Mouse (Mus musculus) lung, embryonic 16.5 days (tissue): ENCODE results near the gene Pik3ca. TPM values are rescaled to one million over a fixed set of nuclear protein-coding genes. Genes with fewer than 3 reads are reported as not detected.

Experiments
- ATAC-seq: fragments of 200-750 bp; cut with Nextera tagmentation; 2 replicates; pipeline ENCODE4 v1.8.0; 2017; ENCODE audit warnings: low read depth, mild to moderate bottlenecking, moderate library complexity
- H3K27ac ChIP-seq: fragments of 300-500 bp; sonication (generic); 2 replicates; pipeline ENCODE4 v1.5.1; 2014; ENCODE audit warnings: mild to moderate bottlenecking, control low read depth, low read length
- H3K27me3 ChIP-seq: fragments of 300-500 bp; sonication (generic); 2 replicates; pipeline ENCODE4 v1.6.1; 2014; ENCODE audit warnings: low read depth, low read length, mixed read lengths; ENCODE audit not compliant: control insufficient read depth, insufficient read depth
- H3K36me3 ChIP-seq: fragments of 300-500 bp; sonication (generic); 2 replicates; pipeline ENCODE4 v1.6.1; 2014; ENCODE audit warnings: low read length; ENCODE audit not compliant: control insufficient read depth, insufficient read depth
- H3K4me1 ChIP-seq: fragments of 300-500 bp; sonication (generic); replicated peaks from 2 replicates; pipeline ENCODE4 v1.6.1; 2014; ENCODE audit warnings: low read length, mixed read lengths; ENCODE audit not compliant: control insufficient read depth, insufficient read depth
- H3K4me2 ChIP-seq: fragments of 300-500 bp; sonication (generic); 2 replicates; pipeline ENCODE4 v1.6.1; 2014; ENCODE audit warnings: low read depth, low read length, control low read depth
- H3K4me3 ChIP-seq: fragments of 300-500 bp; sonication (generic); 2 replicates; pipeline ENCODE4 v1.5.1; 2014; ENCODE audit warnings: mild to moderate bottlenecking, low read length, control low read depth
- H3K9ac ChIP-seq: fragments of 300-500 bp; sonication (generic); 2 replicates; pipeline ENCODE4 v1.6.1; 2014; ENCODE audit warnings: low read length, control low read depth
- H3K9me3 ChIP-seq: fragments of 300-500 bp; sonication (generic); 2 replicates; pipeline ENCODE4 v1.6.1; 2016; ENCODE audit warnings: low read length; ENCODE audit not compliant: control insufficient read depth
- WGBS: fragments of 180-500 bp; shearing (Covaris S2); extraction: QIAGEN DNeasy Blood & Tissue Kit; methylation state at CpG from one replicate; pipeline ENCODE4 v1.1.7; 2014; 5-methylcytosine and 5-hydroxymethylcytosine counted together
- polyA plus RNA-seq: library from polyadenylated mRNA; unstranded; fragments of >200 nt; fragmentation: Nextera tagmentation; extraction: Ambion mirVana; gene quantifications from 2 replicates; pipeline ENCODE4 v1.2.1, GENCODE M21; 2015

Pik3ca gene
- polyA plus RNA-seq, 1 experiment from 2014 or later = 10.2 TPM

- H3K4me1 ChIP-seq = peaks cover 7% of the 10 kb centered on the region; the same call in 1 of the 2 replicates
- H3K9ac ChIP-seq = peak overlapping the region; percentile 95
- H3K27ac ChIP-seq = peak overlapping the region; percentile 91
- no peak for ATAC-seq
- peak overlapping the region; percentile 63 for H3K4me2 ChIP-seq
- 3% methylated on average over 13 of the region's 13 CpGs for WGBS
- no peaks in the 10 kb centered on the region for H3K27me3 ChIP-seq
- peaks cover 7% of the 10 kb centered on the region for H3K36me3 ChIP-seq
- H3K4me3 ChIP-seq = peak overlapping the region; percentile 92
- no peaks in the 10 kb centered on the region for H3K9me3 ChIP-seq
Measured at GRCm38 (mm10) chr3:32511191-32511550, 113.7 kb downstream of the Pik3ca start.

- WGBS = 84% methylated on average over 7 of the region's 7 CpGs
- peaks cover 7% of the 10 kb centered on the region; the same call in 1 of the 2 replicates for H3K4me1 ChIP-seq
- H3K9ac ChIP-seq = no peak overlapping the region
- no peak overlapping the region for H3K4me3 ChIP-seq
- no peak overlapping the region for H3K27ac ChIP-seq
- H3K9me3 ChIP-seq = no peaks in the 10 kb centered on the region
- no peak overlapping the region for H3K4me2 ChIP-seq
- no peaks in the 10 kb centered on the region for H3K27me3 ChIP-seq
- no peak for ATAC-seq
- peaks cover 13% of the 10 kb centered on the region for H3K36me3 ChIP-seq
Measured at GRCm38 (mm10) chr3:32512686-32513284, 115.3 kb downstream of the Pik3ca start.

DNA sequence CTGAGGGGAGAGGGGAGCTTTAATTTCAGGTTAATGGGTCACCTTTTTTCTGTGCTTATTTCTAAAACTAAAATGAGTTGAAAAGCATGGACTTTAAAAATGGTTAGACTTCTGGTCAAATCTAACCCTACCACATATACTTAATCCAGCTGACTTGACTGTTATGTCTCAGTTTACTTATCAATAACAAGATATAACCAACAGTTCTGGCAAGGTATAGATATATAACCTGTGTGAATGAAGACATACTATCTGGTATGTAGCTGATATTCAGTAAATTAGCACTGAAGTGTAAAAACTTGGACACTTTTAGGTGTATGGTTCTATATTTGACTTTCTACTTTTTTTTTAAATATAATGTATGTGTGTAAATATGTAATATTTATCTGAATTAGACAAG, 116.1 kb downstream of the Pik3ca start:
- no peak for ATAC-seq

More for the DNA sequence above, 116.1 kb downstream of the Pik3ca start:
- H3K4me3 ChIP-seq = no peak overlapping the region
- H3K4me2 ChIP-seq = no peak overlapping the region
- no peaks in the 10 kb centered on the region for H3K9me3 ChIP-seq
- peaks cover 7% of the 10 kb centered on the region; the same call in 1 of the 2 replicates for H3K4me1 ChIP-seq
- H3K9ac ChIP-seq = no peak overlapping the region
- H3K36me3 ChIP-seq = peaks cover 15% of the 10 kb centered on the region
- no peak overlapping the region for H3K27ac ChIP-seq
- no peaks in the 10 kb centered on the region for H3K27me3 ChIP-seq

Other genes with a start within 250 kb of the Pik3ca start
- gene Zmat3, start 31.7 kb upstream of the Pik3ca start, polyA plus RNA-seq = 2.8 and 3.0 TPM in 2 replicates
- gene Kcnmb3, start 94.6 kb downstream of the Pik3ca start, polyA plus RNA-seq = 0.09 and 0.13 TPM in 2 replicates
- 36.1 and 37.0 TPM in 2 replicates for gene Zfp639, start 112.6 kb downstream of the Pik3ca start, polyA plus RNA-seq
- 23.8 and 32.2 TPM in 2 replicates for gene Mfn1, start 131.8 kb downstream of the Pik3ca start, polyA plus RNA-seq
- gene Gnb4, start 218.9 kb downstream of the Pik3ca start, polyA plus RNA-seq = 83.1 and 89.1 TPM in 2 replicates